Mouse (Mus musculus): ENCODE results near the gene Fau. TPM values are rescaled to one million over a fixed set of nuclear protein-coding genes. Genes with fewer than 3 reads are reported as not detected.
"Not testable (repeated sequence)": the region's sequence is repeated elsewhere in the genome, so short reads cannot be mapped to it uniquely, and the experiment has no call there.

Gene Fau
- polyA plus RNA-seq, 1 experiment from 2014 or later, result 624 TPM

- WGBS, result 81% methylated on average over 9 of the region's 9 CpGs
- ATAC-seq (ENCODE audit: low read depth), result no peak
Observed at GRCm38 (mm10) chr19:6029426-6029825, 28.2 kb upstream of the Fau start.

GRCm38 (mm10) chr19:6030520-6031280 is 26.9 kb upstream of the Fau start:
- no peaks in the 10 kb centered on the region for H3K36me3 ChIP-seq
- 79% methylated on average over 14 of the region's 14 CpGs for WGBS
- ATAC-seq (ENCODE audit: low read depth), result no peak
- no peaks in the 10 kb centered on the region for H3K9me3 ChIP-seq
- no peak overlapping the region for H3K9ac ChIP-seq
- no peak overlapping the region for H3K4me3 ChIP-seq
- no peak overlapping the region for H3K4me2 ChIP-seq
- no peaks in the 10 kb centered on the region for H3K27me3 ChIP-seq
- no peak overlapping the region for H3K27ac ChIP-seq (replicated peaks)
- H3K4me1 ChIP-seq (replicated peaks), result no peaks in the 10 kb centered on the region

More at GRCm38 (mm10) chr19:6029426-6029825, 28.2 kb upstream of the Fau start:
- Histone ChIP-seq H3K4me1 (replicated peaks) (no peaks in the 10 kb centered on the region), H3K27me3 (no peaks in the 10 kb centered on the region), H3K27ac (replicated peaks) (no peak overlapping the region), H3K4me2 (no peak overlapping the region), H3K9ac (no peak overlapping the region), H3K4me3 (no peak overlapping the region), H3K36me3 (no peaks in the 10 kb centered on the region), H3K9me3 (no peaks in the 10 kb centered on the region)

GRCm38 (mm10) chr19:6035966-6036585 is 21.6 kb upstream of the Fau start:
- H3K9ac ChIP-seq, result no peak overlapping the region
- no peaks in the 10 kb centered on the region for H3K36me3 ChIP-seq
- H3K4me2 ChIP-seq, result no peak overlapping the region
- H3K9me3 ChIP-seq, result no peaks in the 10 kb centered on the region
- no peak for ATAC-seq (ENCODE audit: low read depth)
- no peak overlapping the region for H3K27ac ChIP-seq (replicated peaks)
- 82% methylated on average over 9 of the region's 9 CpGs for WGBS
- H3K27me3 ChIP-seq, result no peaks in the 10 kb centered on the region
- H3K4me1 ChIP-seq (replicated peaks), result no peaks in the 10 kb centered on the region
- no peak overlapping the region for H3K4me3 ChIP-seq

GRCm38 (mm10) chr19:6037695-6038094 is 19.9 kb upstream of the Fau start:
- Histone ChIP-seq H3K4me1 (replicated peaks) (peaks cover 9% of the 10 kb centered on the region; the same call in 1 of the 2 replicates), H3K4me2 (no peak overlapping the region), H3K9ac (no peak overlapping the region), H3K36me3 (no peaks in the 10 kb centered on the region), H3K27ac (replicated peaks) (no peak overlapping the region), H3K9me3 (no peaks in the 10 kb centered on the region), H3K4me3 (no peak overlapping the region), H3K27me3 (no peaks in the 10 kb centered on the region)
- no peak for ATAC-seq (ENCODE audit: low read depth)

- 79% methylated on average over 7 of the region's 7 CpGs for whole genome bisulfite sequencing
- Histone ChIP-seq H3K9ac (no peak overlapping the region), H3K27ac (replicated peaks) (no peak overlapping the region), H3K4me1 (replicated peaks) (peaks cover 9% of the 10 kb centered on the region; the same call in 1 of the 2 replicates), H3K36me3 (no peaks in the 10 kb centered on the region), H3K4me2 (no peak overlapping the region), H3K9me3 (no peaks in the 10 kb centered on the region), H3K27me3 (no peaks in the 10 kb centered on the region), H3K4me3 (no peak overlapping the region)
- ATAC-seq (ENCODE audit: low read depth), result no peak
Observed at GRCm38 (mm10) chr19:6038326-6038725, 19.3 kb upstream of the Fau start.

- Histone ChIP-seq H3K9me3 (no peaks in the 10 kb centered on the region), H3K9ac (no peak overlapping the region), H3K4me3 (no peak overlapping the region), H3K36me3 (no peaks in the 10 kb centered on the region), H3K27me3 (no peaks in the 10 kb centered on the region), H3K4me2 (no peak overlapping the region), H3K27ac (replicated peaks) (no peak overlapping the region), H3K4me1 (replicated peaks) (peaks cover 12% of the 10 kb centered on the region)
- ATAC-seq (ENCODE audit: low read depth), result no peak
Observed at GRCm38 (mm10) chr19:6040002-6040401, 17.6 kb upstream of the Fau start.

- no peaks in the 10 kb centered on the region for H3K27me3 ChIP-seq
- H3K4me2 ChIP-seq, result no peak overlapping the region
- 77% methylated on average over 9 of the region's 9 CpGs for WGBS
- H3K4me1 ChIP-seq (replicated peaks), result peaks cover 20% of the 10 kb centered on the region
- ATAC-seq (ENCODE audit: low read depth), result no peak
- no peaks in the 10 kb centered on the region for H3K36me3 ChIP-seq
- no peak overlapping the region for H3K4me3 ChIP-seq
- peak overlapping the region; percentile 45 for H3K9ac ChIP-seq
- no peaks in the 10 kb centered on the region for H3K9me3 ChIP-seq
- H3K27ac ChIP-seq (replicated peaks), result no peak overlapping the region; the same call in 1 of the 2 replicates
Observed at GRCm38 (mm10) chr19:6042293-6042692, 15.4 kb upstream of the Fau start.

- WGBS, result 70% methylated on average over 4 of the region's 4 CpGs
- not testable (repeated sequence) for H3K4me2 ChIP-seq; H3K27ac ChIP-seq (replicated peaks); H3K4me3 ChIP-seq; H3K9ac ChIP-seq; H3K9me3 ChIP-seq; ATAC-seq (ENCODE audit: low read depth); H3K27me3 ChIP-seq
- Histone ChIP-seq H3K36me3 (peaks cover 12% of the 10 kb centered on the region), H3K4me1 (replicated peaks) (peaks cover 36% of the 10 kb centered on the region)
Observed at GRCm38 (mm10) chr19:6044102-6044501, 13.5 kb upstream of the Fau start.

- Histone ChIP-seq H3K27ac (replicated peaks) (peak overlapping the region; percentile 99), H3K4me2 (peak overlapping the region; percentile 99), H3K9ac (peak overlapping the region; percentile 95), H3K4me3 (peak overlapping the region; percentile 88), H3K36me3 (peaks cover 27% of the 10 kb centered on the region), H3K9me3 (no peaks in the 10 kb centered on the region), H3K4me1 (replicated peaks) (peaks cover 36% of the 10 kb centered on the region), H3K27me3 (no peaks in the 10 kb centered on the region)
- ATAC-seq (ENCODE audit: low read depth), result peak; percentile 51
- 19% methylated on average over 20 of the region's 20 CpGs for whole genome bisulfite sequencing
Observed at GRCm38 (mm10) chr19:6045366-6046293, 12.0 kb upstream of the Fau start.

- H3K27me3 ChIP-seq, result no peaks in the 10 kb centered on the region
- WGBS, result under 1% methylated on average over 65 of the region's 65 CpGs
Observed at GRCm38 (mm10) chr19:6046294-6047153, 11.1 kb upstream of the Fau start, which contains the start of gene Syvn1. Gene Syvn1 (plus strand): TSS chr19:6046576.

GRCm38 (mm10) chr19:6047154-6047898 is 10.3 kb upstream of the Fau start:
- peak overlapping the region; percentile 99 for H3K27ac ChIP-seq (replicated peaks)
- H3K9me3 ChIP-seq, result no peaks in the 10 kb centered on the region
- peak; percentile 4; the same call in 1 of the 2 replicates for ATAC-seq (ENCODE audit: low read depth)
- peak overlapping the region; percentile 88 for H3K4me3 ChIP-seq
- H3K4me2 ChIP-seq, result peak overlapping the region; percentile 99
- H3K27me3 ChIP-seq, result no peaks in the 10 kb centered on the region
- peaks cover 29% of the 10 kb centered on the region for H3K4me1 ChIP-seq (replicated peaks)
- 2% methylated on average over 43 of the region's 44 CpGs for WGBS
- H3K36me3 ChIP-seq, result peaks cover 44% of the 10 kb centered on the region
- H3K9ac ChIP-seq, result peak overlapping the region; percentile 95

More at GRCm38 (mm10) chr19:6046294-6047153, 11.1 kb upstream of the Fau start, which contains the start of gene Syvn1:
- Histone ChIP-seq H3K4me2 (peak within 1 kb of the TSS; percentile 99), H3K4me3 (peak within 1 kb of the TSS; percentile 88), H3K9me3 (no peaks in the 10 kb centered on the region), H3K4me1 (replicated peaks) (peaks cover 36% of the 10 kb centered on the region), H3K27ac (replicated peaks) (peak within 1 kb of the TSS; percentile 99), H3K36me3 (peaks cover 36% of the 10 kb centered on the region), H3K9ac (peak within 1 kb of the TSS; percentile 95)
- ATAC-seq (ENCODE audit: low read depth), result peak; percentile 93
